Mouse (Mus musculus) liver, embryonic 13.5 days (tissue): ENCODE measurements around the gene Jpt1. TPM values are rescaled to one million over a fixed set of nuclear protein-coding genes. Genes with fewer than 3 reads are reported as not detected.

Experiments
- ATAC-seq: fragments of 200-750 bp; cut with Nextera tagmentation; 2 replicates; pipeline ENCODE4 v1.8.0; 2017; ENCODE audit warnings: low read depth, mild to moderate bottlenecking, moderate number of reproducible peaks, moderate library complexity
- DNase-seq: peaks from one replicate; pipeline ENCODE4 v3.0.0; 2022
- H3K27ac ChIP-seq: fragments of 300-500 bp; sonication (generic); 2 replicates; pipeline ENCODE4 v1.5.1; 2015; ENCODE audit warnings: moderate library complexity, mild to moderate bottlenecking, inconsistent platforms
- H3K27me3 ChIP-seq: fragments of 300-500 bp; sonication (generic); 2 replicates; pipeline ENCODE4 v1.6.1; 2015; ENCODE audit warnings: mild to moderate bottlenecking, inconsistent platforms
- H3K36me3 ChIP-seq: fragments of 300-500 bp; sonication (generic); 2 replicates; pipeline ENCODE4 v1.6.1; 2015; ENCODE audit warnings: mild to moderate bottlenecking, inconsistent platforms
- H3K4me1 ChIP-seq: fragments of 300-500 bp; sonication (generic); replicated peaks from 2 replicates; pipeline ENCODE4 v1.6.1; 2015; ENCODE audit warnings: inconsistent platforms
- H3K4me2 ChIP-seq: fragments of 300-500 bp; sonication (generic); 2 replicates; pipeline ENCODE4 v1.6.1; 2015; ENCODE audit warnings: inconsistent platforms, mild to moderate bottlenecking, moderate library complexity
- H3K4me3 ChIP-seq: fragments of 300-500 bp; sonication (generic); replicated peaks from 2 replicates; pipeline ENCODE4 v1.5.1; 2015; ENCODE audit warnings: mild to moderate bottlenecking, inconsistent platforms
- H3K9ac ChIP-seq: fragments of 300-500 bp; sonication (generic); 2 replicates; pipeline ENCODE4 v1.6.1; 2015; ENCODE audit warnings: mild to moderate bottlenecking, inconsistent platforms
- H3K9me3 ChIP-seq: fragments of 300-500 bp; sonication (generic); replicated peaks from 2 replicates; pipeline ENCODE4 v1.6.1; 2016; ENCODE audit warnings: inconsistent platforms
- WGBS: fragments of 180-500 bp; shearing (Covaris S2); methylation state at CpG from one replicate; pipeline ENCODE4 v1.1.7; 2015; ENCODE audit not compliant: insufficient replicate concordance; 5-methylcytosine and 5-hydroxymethylcytosine counted together
- polyA plus RNA-seq: library from polyadenylated mRNA; unstranded; fragments of >200 nt; fragmentation: Nextera tagmentation; extraction: Ambion mirVana; gene quantifications from 2 replicates; pipeline ENCODE4 v1.2.1, GENCODE M21; 2015

Gene Jpt1
- polyA plus RNA-seq, 1 experiment from 2014 or later, result 292 TPM

GRCm38 (mm10) chr11:115473626-115474275, 40.4 kb downstream of the Jpt1 start:
- Histone ChIP-seq H3K4me2 (peak overlapping the region; percentile 34), H3K36me3 (no peaks in the 10 kb centered on the region), H3K4me1 (peaks cover 45% of the 10 kb centered on the region), H3K9me3 (no peaks in the 10 kb centered on the region; the same call in 1 of the 2 replicates), H3K9ac (peak overlapping the region; percentile 30; the same call in 1 of the 2 replicates), H3K27ac (peak overlapping the region; percentile 78), H3K4me3 (no peak overlapping the region), H3K27me3 (no peaks in the 10 kb centered on the region)
- peak; percentile 34 for ATAC-seq
- peak; percentile 89 for DNase-seq
- 25% methylated on average over 15 of the region's 15 CpGs for WGBS

- Histone ChIP-seq H3K4me3 (no peak overlapping the region), H3K36me3 (no peaks in the 10 kb centered on the region), H3K9ac (no peak overlapping the region), H3K4me2 (no peak overlapping the region), H3K4me1 (peaks cover 42% of the 10 kb centered on the region), H3K9me3 (no peaks in the 10 kb centered on the region; the same call in 1 of the 2 replicates), H3K27me3 (0 out of 2 replicates have a peak, but pooled peaks cover 3% of the 10 kb centered on the region), H3K27ac (no peak overlapping the region)
- ATAC-seq, result no peak
- no peak for DNase-seq
- WGBS, result 80% methylated on average over 7 of the region's 7 CpGs
Observed at GRCm38 (mm10) chr11:115472183-115472582, 42.0 kb downstream of the Jpt1 start.

GRCm38 (mm10) chr11:115467217-115467618, 47.0 kb downstream of the Jpt1 start:
- WGBS, result 50% methylated on average over 4 of the region's 4 CpGs
- Histone ChIP-seq H3K4me3 (no peak overlapping the region), H3K27me3 (0 out of 2 replicates have a peak, but pooled peaks cover 17% of the 10 kb centered on the region), H3K4me1 (no peaks in the 10 kb centered on the region), H3K36me3 (no peaks in the 10 kb centered on the region), H3K4me2 (no peak overlapping the region), H3K9me3 (no peaks in the 10 kb centered on the region; the same call in 1 of the 2 replicates), H3K9ac (no peak overlapping the region), H3K27ac (no peak overlapping the region)
- DNase-seq (no peak), ATAC-seq (no peak)

GRCm38 (mm10) chr11:115464851-115465250, 49.3 kb downstream of the Jpt1 start:
- Histone ChIP-seq H3K27ac (no peak overlapping the region), H3K4me1 (no peaks in the 10 kb centered on the region), H3K9me3 (no peaks in the 10 kb centered on the region), H3K4me3 (no peak overlapping the region), H3K4me2 (no peak overlapping the region), H3K9ac (no peak overlapping the region), H3K36me3 (no peaks in the 10 kb centered on the region), H3K27me3 (peaks cover 21% of the 10 kb centered on the region; the same call in 1 of the 2 replicates)
- no peak for ATAC-seq
- 69% methylated on average over 8 of the region's 8 CpGs for WGBS
- no peak for DNase-seq

- no peaks in the 10 kb centered on the region for H3K36me3 ChIP-seq
- peaks cover 21% of the 10 kb centered on the region; the same call in 1 of the 2 replicates for H3K27me3 ChIP-seq
- no peak overlapping the region for H3K4me3 ChIP-seq
- H3K4me2 ChIP-seq, result no peak overlapping the region
- no peaks in the 10 kb centered on the region for H3K4me1 ChIP-seq
- no peaks in the 10 kb centered on the region for H3K9me3 ChIP-seq
- no peak overlapping the region for H3K9ac ChIP-seq
- no peak overlapping the region for H3K27ac ChIP-seq
- 57% methylated on average over 11 of the region's 11 CpGs for WGBS
- ATAC-seq (no peak), DNase-seq (no peak)
Observed at GRCm38 (mm10) chr11:115463397-115463796, 50.8 kb downstream of the Jpt1 start.

GRCm38 (mm10) chr11:115462243-115462891, 51.8 kb downstream of the Jpt1 start, which contains the start of gene Slc16a5:
Gene Slc16a5, plus strand, starts transcription at chr11:115462474.
- no peak within 1 kb of the TSS for H3K27ac ChIP-seq
- no peak within 1 kb of the TSS for H3K4me3 ChIP-seq
- DNase-seq, result no peak
- H3K4me1 ChIP-seq, result peaks cover 7% of the 10 kb centered on the region
- no peaks in the 10 kb centered on the region for H3K9me3 ChIP-seq
- no peak for ATAC-seq
- no peaks in the 10 kb centered on the region for H3K36me3 ChIP-seq
- H3K27me3 ChIP-seq, result peaks cover 19% of the 10 kb centered on the region; the same call in 1 of the 2 replicates
- WGBS, result 64% methylated on average over 16 of the region's 16 CpGs
- H3K9ac ChIP-seq, result no peak within 1 kb of the TSS
- H3K4me2 ChIP-seq, result no peak within 1 kb of the TSS

GRCm38 (mm10) chr11:115461846-115462242, 52.3 kb downstream of the Jpt1 start:
- WGBS, result 52% methylated on average over 5 of the region's 5 CpGs
- Histone ChIP-seq H3K4me2 (no peak overlapping the region), H3K9me3 (no peaks in the 10 kb centered on the region), H3K27me3 (peaks cover 16% of the 10 kb centered on the region; the same call in 1 of the 2 replicates), H3K36me3 (no peaks in the 10 kb centered on the region), H3K27ac (no peak overlapping the region), H3K4me3 (no peak overlapping the region), H3K9ac (no peak overlapping the region), H3K4me1 (peaks cover 8% of the 10 kb centered on the region)
- DNase-seq, result no peak
- ATAC-seq, result no peak

- no peak overlapping the region for H3K4me3 ChIP-seq
- no peak overlapping the region for H3K4me2 ChIP-seq
- H3K27ac ChIP-seq, result no peak overlapping the region
- peaks cover 12% of the 10 kb centered on the region; the same call in 1 of the 2 replicates for H3K27me3 ChIP-seq
- no peaks in the 10 kb centered on the region for H3K36me3 ChIP-seq
- peaks cover 8% of the 10 kb centered on the region for H3K4me1 ChIP-seq
- H3K9me3 ChIP-seq, result no peaks in the 10 kb centered on the region
- WGBS, result 20% methylated on average over 8 of the region's 8 CpGs
- DNase-seq (no peak), ATAC-seq (no peak)
- H3K9ac ChIP-seq, result no peak overlapping the region
Observed at GRCm38 (mm10) chr11:115460976-115461375, 53.2 kb downstream of the Jpt1 start.

- Histone ChIP-seq H3K4me1 (peaks cover 14% of the 10 kb centered on the region), H3K4me2 (no peak overlapping the region), H3K9me3 (0 out of 2 replicates have a peak, but pooled peaks cover 3% of the 10 kb centered on the region), H3K27ac (no peak overlapping the region), H3K9ac (no peak overlapping the region), H3K36me3 (no peaks in the 10 kb centered on the region), H3K27me3 (peaks cover 5% of the 10 kb centered on the region; the same call in 1 of the 2 replicates), H3K4me3 (no peak overlapping the region)
- DNase-seq (no peak), ATAC-seq (no peak)
- 25% methylated on average over 6 of the region's 6 CpGs for WGBS
Observed at GRCm38 (mm10) chr11:115457405-115457804, 56.8 kb downstream of the Jpt1 start.

- H3K4me3 ChIP-seq, result no peak overlapping the region
- 0 out of 2 replicates have a peak, but pooled peaks cover 3% of the 10 kb centered on the region for H3K9me3 ChIP-seq
- H3K27me3 ChIP-seq, result no peaks in the 10 kb centered on the region
- H3K4me1 ChIP-seq, result peaks cover 14% of the 10 kb centered on the region
- H3K36me3 ChIP-seq, result no peaks in the 10 kb centered on the region
- H3K9ac ChIP-seq, result no peak overlapping the region
- ATAC-seq, result no peak
- WGBS, result 77% methylated on average over 5 of the region's 5 CpGs
- DNase-seq, result no peak
- H3K4me2 ChIP-seq, result no peak overlapping the region
- no peak overlapping the region for H3K27ac ChIP-seq
Observed at GRCm38 (mm10) chr11:115456182-115456581, 58.0 kb downstream of the Jpt1 start.

GRCm38 (mm10) chr11:115455619-115456018, 58.6 kb downstream of the Jpt1 start:
- no peak overlapping the region for H3K9ac ChIP-seq
- 80% methylated on average over 15 of the region's 15 CpGs for WGBS
- H3K4me3 ChIP-seq, result no peak overlapping the region
- no peak overlapping the region for H3K27ac ChIP-seq
- H3K27me3 ChIP-seq, result no peaks in the 10 kb centered on the region
- H3K4me1 ChIP-seq, result peaks cover 14% of the 10 kb centered on the region
- no peak for DNase-seq
- ATAC-seq, result no peak
- 0 out of 2 replicates have a peak, but pooled peaks cover 3% of the 10 kb centered on the region for H3K9me3 ChIP-seq
- no peaks in the 10 kb centered on the region for H3K36me3 ChIP-seq
- no peak overlapping the region for H3K4me2 ChIP-seq
